Mouse (Mus musculus): Measurements from ENCODE around the gene Lrp5.

Lrp5 gene

DNA sequence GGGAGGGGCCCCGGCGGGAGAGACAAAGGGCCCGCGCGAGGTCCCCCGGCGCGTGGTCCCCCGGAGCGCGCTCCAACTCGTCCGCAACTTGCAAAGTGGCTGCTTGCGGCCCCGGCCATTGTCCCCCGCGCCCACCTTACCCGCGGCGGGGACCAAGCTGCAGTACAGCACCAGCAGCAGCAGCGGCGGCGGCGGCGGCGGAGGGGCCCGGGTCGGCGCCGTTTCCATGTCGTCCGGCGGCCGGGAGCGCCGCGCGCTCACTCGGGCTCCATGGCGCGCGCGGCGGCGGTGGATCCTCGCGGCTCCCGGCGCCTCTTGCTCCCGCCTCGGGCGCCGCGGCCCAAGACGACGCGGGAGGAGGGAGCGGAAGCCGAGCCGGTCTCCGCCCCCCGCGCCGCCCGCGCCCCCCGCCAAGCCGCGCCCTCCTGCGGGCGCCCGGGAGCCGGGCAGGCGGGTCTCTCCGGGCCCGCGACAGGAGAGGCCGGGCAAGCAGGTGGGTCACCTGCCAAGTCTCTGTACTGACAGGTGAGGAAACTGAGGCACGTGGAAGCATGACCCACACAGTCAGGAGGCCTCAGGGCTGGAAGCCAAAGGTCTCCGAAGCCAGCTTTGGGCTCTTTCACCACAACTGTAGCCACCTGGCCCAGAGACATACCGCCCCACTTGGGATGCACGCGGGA, at the start of gene Lrp5:
Lrp5 (minus strand) TSS at position 350 of the 680 bp plus-strand sequence.
- DNase-seq (ENCODE audit: low spot score in 2 of 2), result peak; percentile 58 to 60

DNA sequence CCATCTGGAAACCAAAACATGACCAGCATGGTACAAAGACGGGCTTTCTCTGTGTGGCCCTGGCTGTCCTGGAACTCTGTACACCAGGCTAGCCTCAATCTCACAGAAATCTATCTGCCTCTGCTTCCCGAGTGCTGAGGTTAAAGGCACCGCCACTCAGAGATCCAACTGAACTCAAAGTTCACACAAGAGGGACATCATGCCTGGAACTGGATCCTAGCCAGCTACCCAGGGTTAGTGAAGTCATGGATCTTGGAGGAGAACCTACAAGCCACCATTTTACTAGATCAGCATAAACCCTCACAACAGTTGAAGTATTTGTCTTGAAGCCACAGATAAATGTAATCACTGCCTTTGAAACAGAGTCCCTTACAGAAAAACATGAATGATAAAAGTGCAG, 49.6 kb upstream of the Lrp5 start:
- no peak for DNase-seq (ENCODE audit: low spot score in 2 of 2)

DNA sequence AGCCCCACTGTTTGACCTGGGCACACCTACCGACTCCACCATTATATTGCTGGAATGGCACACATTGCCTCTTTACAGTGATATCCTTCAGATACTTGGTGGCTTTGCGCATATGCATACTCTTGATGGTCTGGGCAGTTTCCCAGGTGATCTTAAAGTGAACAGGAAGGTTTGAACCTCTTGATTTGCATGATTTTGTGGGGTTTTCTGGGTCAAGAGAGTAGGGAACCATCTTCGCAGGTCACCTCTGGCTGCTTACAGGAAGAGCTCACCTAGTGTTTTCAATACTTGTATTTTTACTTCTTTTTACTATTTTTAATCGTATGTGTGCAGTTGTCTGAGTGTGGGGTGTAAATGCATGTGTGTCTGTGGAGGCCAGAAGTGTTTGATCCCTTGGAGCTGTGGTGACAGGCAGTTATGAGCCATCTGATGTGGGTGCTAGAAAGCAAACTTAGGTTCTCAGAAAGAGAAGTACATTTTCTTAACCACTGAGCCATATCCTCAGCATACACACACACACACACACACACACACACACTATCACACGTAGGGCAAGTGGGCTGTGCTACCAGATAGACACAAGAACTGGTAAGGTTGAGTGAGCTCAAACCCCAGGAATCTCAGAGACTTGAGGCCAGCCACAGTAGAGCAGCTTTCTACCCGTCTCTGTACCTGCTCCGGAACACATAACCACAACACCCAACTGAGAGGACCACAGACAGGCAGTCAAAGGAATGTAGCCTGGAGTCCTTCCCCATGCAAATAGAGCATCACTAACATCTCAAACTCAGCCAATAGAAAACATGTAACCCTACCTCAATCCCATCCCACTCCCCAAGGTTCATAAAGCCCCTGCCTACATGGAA, 44.6 kb upstream of the Lrp5 start:
- DNase-seq (ENCODE audit: low spot score in 2 of 2), result no peak

DNA sequence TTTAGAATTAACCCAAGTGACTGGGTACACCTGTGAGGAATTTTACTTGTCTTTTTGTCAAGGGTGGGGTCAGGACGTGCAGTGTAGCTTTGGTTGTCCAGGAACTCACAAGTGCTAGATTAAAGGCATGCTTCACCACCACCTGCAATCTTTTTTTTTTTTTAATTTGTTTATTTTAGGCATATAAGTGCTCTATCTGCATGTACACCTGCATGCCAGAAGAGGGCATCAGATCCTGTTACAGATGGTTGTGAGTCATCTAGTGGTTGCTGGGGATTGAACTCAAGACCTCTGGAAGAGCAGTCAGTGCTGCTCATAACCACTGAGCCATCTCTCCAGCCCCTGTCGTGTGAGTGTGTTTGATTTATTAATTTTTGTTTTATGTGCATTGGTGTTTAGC, 42.5 kb upstream of the Lrp5 start:
- DNase-seq (ENCODE audit: low spot score in 2 of 2), result no peak

DNA sequence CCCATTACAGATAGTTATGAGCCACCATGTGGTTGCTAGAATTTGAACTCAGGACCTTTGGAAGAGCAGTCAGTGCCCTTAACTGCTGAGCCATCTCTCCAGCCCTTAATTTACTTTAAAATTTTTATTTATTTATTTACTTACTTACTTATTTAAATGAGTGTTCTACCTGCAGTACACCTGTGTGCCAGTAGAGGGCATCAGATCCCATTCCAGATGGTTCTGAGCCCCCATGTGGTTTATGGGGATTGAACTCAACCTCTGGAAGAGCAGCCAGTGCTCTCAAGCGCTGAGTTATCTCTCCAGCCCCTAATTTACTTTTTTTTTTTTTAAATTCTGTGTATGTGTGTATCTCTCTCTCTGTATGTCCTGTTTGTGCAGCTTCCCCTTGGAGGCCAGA, 38.4 kb upstream of the Lrp5 start:
- DNase-seq (ENCODE audit: low spot score in 2 of 2), result peak; percentile 35 to 60

DNA sequence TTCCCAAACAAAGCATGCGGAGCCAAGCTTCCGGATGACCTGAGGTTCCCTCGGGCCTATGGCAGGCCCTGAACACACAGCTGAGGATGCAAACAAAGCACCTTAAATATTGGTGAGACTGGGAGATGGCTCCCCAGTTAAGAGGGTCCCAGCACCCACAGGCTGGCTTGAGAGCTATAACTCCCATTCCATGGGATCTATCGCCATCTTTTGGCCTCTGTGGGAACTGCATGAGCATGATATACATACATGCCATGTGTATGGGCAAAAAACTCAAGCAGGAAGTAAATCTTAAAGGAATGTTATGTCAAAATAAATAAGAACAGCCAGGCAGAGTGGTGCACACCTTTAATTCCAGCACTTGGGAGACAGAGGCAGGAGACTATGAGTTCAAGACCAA, 37.5 kb upstream of the Lrp5 start:
- no peak for DNase-seq (ENCODE audit: low spot score in 2 of 2)

DNA sequence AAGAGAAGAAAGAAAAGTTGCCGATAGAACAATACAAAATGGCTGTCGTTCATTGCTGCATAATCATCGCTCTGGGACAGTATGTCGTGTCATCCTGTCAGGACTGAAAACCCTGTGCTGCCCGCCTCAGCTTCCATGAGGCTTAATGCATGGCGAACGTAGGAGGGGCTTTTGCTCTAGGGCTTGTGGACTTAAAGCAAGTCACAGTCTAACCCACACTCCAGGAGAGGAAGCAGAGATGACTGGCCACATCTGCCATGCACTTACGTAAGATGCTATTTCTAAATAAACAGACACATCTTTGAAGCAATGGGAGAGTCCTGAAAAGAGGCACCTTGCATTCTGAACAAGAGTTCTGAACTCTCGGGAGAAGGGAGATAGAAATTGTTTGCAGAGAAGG, 36.8 kb upstream of the Lrp5 start:
- no peak for DNase-seq (ENCODE audit: low spot score in 2 of 2)

DNA sequence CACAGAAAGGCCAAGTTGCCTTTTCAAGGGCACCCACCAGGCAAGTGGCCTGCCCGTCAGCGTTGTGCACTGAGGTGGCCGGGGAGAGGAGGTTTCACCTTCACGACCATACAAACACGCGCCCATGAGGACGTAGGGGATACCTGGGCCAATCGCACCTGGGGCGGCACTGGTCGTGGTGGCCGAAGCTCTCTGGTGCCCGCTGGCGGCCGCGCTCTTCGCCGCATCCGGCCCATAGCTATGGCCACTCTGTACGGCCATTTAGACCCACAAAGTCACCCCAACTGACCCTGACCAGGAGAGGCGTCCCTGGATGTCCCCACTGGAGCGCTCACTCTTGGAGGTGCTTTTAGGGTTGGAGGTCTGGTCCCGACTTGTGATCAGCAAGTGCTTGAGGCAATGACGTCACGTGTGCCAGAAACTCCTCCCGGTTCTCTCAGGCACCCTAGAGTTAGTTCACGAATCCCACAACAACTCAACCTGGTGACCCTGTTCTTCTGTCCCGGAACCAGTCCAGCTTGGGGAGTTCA, 33.1 kb upstream of the Lrp5 start:
- DNase-seq (ENCODE audit: low spot score in 2 of 2), result peak; percentile 58 to 70

DNA sequence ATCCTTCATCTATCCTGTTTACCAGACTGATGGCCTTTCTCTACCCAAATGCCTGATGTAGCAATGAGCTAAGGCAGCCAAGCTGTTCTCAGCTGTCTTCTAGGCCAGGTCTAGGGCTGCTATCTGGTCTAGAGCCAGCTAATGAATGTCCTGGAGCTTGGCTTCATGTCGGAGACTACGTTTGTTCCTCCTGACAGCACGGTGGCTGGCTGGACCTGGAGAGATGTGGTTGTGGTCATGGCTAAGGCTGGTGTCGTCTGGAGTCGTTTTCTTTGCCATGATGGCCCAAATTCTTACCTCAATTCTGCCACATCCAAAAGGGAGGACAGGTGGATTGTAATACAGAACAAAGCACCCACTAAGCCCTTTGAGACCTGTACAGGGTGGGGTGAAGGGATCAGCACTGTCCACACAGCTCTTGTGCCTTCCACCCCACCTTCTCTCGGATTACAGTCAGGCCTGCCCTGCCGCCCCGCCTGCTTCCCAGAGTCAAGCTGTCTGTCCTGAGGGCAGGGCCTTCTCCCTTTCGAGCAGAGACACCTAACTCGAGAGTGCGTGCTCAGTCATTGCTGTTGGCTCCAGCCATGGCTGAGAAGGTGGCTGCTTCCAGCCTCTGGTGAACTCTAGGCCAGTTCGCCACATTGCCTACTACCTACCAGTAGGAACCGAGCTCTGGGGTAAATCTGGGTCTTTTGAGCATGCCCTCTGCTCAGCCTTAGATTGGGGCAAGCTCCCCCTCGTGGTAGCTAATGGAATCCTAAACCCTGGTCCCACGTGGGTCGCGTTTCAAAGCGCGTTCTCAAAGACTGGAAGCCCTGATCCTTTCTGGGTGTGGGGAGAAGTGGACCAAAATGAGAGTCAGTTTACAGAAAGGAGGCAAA, 32.4 kb upstream of the Lrp5 start:
- peak; percentile 71 to 73 for DNase-seq (ENCODE audit: low spot score in 2 of 2)

DNA sequence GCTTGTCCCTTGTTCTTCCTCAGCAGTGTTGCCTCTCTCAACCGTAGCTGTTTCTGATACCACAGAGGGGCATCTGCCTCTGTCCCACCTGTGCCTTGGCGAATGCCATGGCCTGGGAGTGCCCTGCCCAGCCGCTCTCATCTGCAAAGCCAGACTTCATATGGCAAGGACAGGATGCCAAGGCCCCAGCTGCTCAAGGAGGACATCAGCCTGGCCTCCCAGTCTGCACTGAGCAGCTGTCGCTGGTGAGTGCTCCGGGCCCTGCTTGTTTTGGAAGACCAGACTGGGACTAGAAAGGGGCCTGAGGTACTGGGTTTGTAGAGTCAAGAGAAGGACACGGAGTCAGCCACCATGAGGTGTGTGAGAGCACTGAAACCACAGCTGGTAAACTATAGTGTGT, 28.0 kb upstream of the Lrp5 start:
- no peak for DNase-seq (ENCODE audit: low spot score in 2 of 2)

DNA sequence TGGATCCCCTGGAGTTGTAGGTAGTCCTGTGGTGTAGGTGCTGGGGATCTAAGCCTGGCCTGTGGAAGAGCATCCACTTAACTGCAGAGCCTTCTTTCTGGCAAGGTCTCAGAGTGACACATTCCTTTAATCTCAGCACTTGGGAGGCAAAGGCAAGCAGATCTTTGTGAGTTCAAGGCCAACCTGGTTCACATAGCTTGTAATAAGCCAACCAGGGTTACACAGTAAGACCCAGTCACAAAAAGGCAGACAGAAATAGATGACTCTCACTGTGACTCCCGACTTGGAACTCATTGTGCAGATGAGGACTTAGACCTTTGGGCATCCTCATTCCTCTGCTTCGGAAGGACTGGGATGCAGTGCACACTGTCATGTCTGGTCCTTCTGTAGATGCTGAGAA, 24.1 kb upstream of the Lrp5 start:
- no peak for DNase-seq (ENCODE audit: low spot score in 2 of 2)

DNA sequence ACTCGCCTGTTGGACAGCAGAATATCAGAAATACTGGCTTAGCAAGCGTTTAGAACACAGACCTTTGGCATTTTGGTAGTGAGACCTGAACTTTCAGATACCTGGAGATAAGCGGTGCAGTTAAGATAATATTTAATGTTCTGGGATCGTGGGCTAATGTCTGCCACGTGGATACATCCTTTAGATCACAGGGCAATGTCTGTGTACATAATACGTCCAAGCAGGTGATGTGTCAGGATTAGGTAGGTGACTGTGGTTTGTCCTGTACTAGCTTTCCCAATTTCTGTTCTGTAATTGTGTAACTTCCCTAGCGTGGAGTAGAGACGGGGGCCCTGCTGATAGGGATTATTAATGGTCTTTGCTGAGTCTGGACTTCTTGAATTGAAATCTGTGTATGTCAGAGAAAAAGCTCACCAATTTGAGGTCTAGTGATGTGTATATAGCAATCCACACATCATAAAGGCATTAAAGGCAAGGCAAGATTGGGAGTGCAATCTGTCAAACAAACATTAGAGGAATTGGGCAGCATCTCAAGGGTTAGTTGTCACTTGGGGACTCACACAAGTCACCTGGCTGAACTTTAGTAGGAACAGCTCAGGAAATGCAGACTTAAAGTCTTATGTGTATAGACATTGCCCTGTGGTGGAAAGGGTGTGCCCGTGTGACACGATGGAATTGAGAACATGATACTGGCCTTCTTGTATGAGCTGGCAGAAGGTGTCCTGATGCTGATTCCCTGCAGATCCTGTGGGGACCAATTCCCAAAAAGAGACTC, 22.8 kb upstream of the Lrp5 start:
- no peak for DNase-seq (ENCODE audit: low spot score in 2 of 2)

DNA sequence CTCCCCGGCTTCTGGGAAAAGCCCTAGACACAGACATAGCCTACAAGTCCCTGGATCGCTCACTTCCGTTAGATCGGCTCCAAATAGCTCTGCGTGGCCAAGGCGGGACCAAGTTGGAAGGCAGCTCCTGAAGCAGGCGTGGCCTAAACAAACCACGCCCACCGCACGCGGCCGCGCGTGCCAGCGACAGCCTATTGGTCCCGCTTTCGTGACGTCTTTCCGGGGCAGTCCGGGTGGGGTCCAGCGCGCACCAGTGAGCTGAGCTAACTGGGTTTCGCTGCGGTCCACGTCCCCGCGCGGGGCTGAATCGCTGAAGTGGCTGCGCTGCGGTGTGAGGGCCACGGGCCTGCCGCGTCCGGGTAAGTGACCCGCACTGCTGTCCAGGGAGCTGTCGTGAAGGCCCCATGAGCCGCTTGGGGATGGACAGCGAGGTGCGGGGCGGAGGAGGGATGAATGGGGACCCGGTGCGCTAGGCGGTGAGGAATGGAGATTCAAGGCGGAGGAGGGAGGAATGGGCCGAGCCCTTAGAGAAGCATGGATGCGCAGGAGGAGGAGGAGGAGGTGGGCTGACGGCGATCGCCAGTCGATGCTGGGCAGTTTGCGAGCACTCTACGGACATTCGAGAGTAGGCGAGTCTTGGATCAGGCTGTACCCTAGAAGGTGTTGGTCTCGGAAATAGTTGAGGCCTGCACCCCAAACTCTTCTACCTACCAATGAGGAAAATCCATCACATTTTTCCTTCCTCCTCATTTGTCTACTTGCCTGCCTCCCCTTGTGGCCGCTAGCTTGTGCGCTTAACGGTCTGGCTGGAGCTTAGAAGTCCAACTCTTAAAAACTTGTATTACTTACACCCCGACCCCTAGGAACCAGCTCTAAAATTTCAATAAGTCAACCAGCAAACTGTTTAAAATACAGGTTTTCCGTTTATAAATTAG, 22.0 kb upstream of the Lrp5 start, which contains the start of gene 1810055G02Rik:
1810055G02Rik (plus strand) TSS at position 216 of the 935 bp plus-strand sequence.
- DNase-seq (ENCODE audit: low spot score in 2 of 2), result peak; percentile 98

DNA sequence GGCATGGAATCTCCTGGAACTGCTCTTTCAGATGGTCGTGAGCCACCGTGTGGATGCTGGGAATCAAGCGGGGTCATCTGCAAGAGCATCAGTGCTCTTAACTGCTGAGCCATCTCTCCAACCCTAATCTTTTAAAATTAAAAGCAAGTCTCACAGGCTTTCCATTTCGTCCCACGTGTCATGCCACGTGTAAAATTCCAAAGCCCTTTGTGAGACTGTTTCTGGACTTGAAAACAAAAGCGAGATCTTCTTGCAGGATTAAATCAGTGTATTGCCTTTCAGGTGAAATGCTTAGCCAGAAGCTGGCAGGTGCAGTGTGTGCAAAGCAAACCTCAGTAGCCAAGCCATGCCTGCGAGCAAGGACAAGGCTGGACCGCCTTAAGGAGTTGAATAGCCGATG, 21.2 kb upstream of the Lrp5 start:
- no peak for DNase-seq (ENCODE audit: low spot score in 2 of 2)

DNA sequence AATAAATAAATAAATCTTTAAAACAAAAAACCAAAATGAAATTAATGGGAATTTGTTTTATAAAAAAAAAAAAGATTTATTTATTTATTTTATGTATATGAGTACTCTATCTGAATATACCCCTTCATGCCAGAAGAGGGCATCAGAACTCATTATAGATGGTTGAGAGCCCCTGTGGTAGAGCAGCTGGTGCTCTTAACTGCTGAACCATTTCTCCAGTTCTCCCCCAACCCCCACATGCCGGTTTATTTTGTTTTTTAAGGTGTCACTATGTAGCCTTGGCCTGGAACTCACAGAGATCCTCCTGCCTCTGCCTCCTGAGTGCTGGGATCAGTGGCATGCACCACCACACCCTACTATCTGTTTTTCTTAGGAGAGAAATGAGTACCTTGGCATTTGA, 19.9 kb upstream of the Lrp5 start:
- DNase-seq (ENCODE audit: low spot score in 2 of 2), result no peak

DNA sequence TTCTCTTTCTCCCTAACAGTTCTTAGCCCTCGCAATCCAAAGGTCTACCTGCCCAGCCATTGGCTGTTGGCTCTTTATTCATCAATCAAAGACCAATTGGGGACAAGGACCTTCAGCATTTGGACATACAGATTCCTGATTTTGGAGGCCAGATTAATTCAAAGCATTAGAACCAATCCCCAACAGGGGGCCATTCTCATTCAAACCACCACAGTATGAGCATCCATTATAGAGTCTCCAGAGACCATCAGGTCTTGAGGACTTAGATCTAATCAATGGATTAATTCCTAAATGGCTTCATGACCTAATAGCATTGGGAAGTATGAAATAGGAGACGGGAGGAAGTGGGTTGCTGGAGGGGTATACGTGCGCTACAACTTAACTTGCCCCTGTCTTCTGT, 16.1 kb upstream of the Lrp5 start:
- DNase-seq (ENCODE audit: low spot score in 2 of 2), result no peak

DNA sequence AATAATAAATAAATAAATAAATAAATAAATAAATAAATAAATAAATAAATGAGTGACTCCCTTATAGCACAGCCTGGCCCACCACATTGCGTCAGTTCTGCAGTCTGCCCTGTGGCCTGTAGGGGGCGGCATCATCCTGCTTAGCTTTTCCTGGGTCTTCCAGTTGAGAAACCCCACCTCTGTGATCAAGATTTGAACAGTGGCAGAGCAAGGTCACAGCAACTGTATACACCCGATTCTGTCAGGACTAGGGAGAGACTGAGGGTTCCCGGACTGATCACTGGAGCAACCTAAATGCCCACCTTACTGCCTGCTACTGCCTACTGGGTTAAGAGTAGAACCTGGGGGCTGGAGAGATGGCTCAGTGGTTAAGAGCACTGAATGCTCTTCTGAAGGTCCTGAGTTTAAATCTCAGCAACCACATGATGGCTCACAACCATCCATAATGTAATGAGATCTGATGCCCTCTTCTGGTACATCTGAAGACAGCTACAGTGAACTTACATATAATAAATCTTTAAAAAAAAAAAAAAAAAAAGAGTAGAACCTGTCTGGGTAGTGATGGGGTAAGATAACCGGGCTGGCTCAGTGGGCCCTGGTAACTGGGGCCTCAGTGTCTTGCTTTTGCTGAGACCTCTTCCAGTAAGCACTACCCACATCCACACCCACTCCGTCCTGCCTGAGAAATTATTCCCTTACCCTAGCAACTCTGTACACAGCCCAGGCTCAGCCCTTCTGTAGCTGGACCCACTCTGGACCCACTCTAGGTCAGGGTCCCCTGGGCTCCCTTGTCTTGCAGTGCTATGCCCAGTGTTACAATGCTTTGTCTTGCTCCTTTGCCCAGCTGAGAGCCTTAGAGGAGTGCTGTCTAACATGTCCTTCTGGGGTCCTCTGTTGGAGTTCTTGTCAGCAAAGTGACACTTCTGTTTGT, 13.4 kb upstream of the Lrp5 start:
- DNase-seq (ENCODE audit: low spot score in 2 of 2), result peak; percentile 73 to 76

DNA sequence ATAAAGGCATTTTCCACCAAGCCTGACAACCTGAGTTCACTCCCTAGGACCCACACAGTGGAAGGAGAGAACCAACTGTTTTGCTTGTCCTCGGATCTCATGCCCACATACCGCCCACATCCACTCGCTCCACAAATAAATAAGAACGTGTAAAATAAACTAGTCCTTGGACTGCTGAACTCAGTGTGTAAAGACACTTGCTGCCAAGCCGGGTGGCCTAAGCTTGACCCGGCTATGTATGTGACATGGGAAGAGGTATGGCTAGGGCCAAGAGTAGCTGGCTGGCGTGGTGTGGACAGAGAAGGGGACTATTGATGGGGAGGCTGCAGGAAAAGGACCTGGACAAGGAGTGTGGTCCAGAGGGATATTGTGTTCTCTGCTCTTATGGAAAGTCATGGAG, 11.7 kb upstream of the Lrp5 start:
- DNase-seq (ENCODE audit: low spot score in 2 of 2), result no peak

DNA sequence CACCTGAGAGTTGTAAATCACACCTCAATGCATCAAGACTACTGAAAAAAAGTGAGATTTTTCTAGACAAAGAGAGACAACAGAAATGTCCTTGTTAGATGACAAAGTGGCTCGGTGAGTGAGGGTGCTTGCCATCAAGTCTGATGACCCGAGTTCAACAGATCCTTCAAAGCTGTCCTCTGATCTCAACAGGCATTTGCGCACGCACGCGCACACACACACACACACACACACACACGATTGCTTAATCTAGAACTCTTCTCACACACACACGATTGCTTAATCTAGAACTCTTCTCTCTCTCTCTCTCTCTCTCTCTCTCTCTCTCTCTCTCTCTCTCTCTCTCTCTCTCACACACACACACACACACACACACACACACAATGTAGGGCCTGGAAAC, 9.6 kb upstream of the Lrp5 start:
- no peak for DNase-seq (ENCODE audit: low spot score in 2 of 2)

All from urinary bladder, postnatal 36 days (tissue).